Mouse (Mus musculus) T-helper 2 cell (primary cell): ENCODE measurements around the gene Slc25a54.

ENCODE experiments used
- in situ Hi-C: fragments of 300-600 bp; cut with MboI, MseI; formaldehyde crosslinking; loops from one replicate; pipeline ENCODE4 v1.15.1; 2025; ENCODE audit warnings: high pct_unique_total_duplicates

Gene Slc25a54

GRCm38 (mm10) chr3:109124091-109124490, 43.8 kb downstream of the Slc25a54 start:
- in situ Hi-C loops: no loop called here

- in situ Hi-C loops: no loop called here
Observed at GRCm38 (mm10) chr3:109125531-109125930, 45.3 kb downstream of the Slc25a54 start.

GRCm38 (mm10) chr3:109129768-109130167, 49.5 kb downstream of the Slc25a54 start:
- in situ Hi-C loops: no loop called here

- in situ Hi-C loops: no loop called here
Observed at GRCm38 (mm10) chr3:109132966-109133365, 52.7 kb downstream of the Slc25a54 start.

- in situ Hi-C loops: no loop called here
Observed at GRCm38 (mm10) chr3:109134036-109134435, 53.8 kb downstream of the Slc25a54 start.

GRCm38 (mm10) chr3:109135352-109135751, 55.1 kb downstream of the Slc25a54 start:
- in situ Hi-C loops: no loop called here

GRCm38 (mm10) chr3:109152561-109152960, 72.3 kb downstream of the Slc25a54 start:
- in situ Hi-C loops: loop anchor here (5.0 kb wide), 1 partner anchor 345 kb away; no protein-coding TSS in a partner anchor

GRCm38 (mm10) chr3:109153410-109153809, 73.1 kb downstream of the Slc25a54 start:
- in situ Hi-C loops: loop anchor here (5.0 kb wide), 1 partner anchor 344 kb away; no protein-coding TSS in a partner anchor

- in situ Hi-C loops: no loop called here
Observed at GRCm38 (mm10) chr3:109155926-109156669, 75.8 kb downstream of the Slc25a54 start.

GRCm38 (mm10) chr3:109157481-109157880, 77.2 kb downstream of the Slc25a54 start:
- in situ Hi-C loops: no loop called here

GRCm38 (mm10) chr3:109164088-109164487, 83.8 kb downstream of the Slc25a54 start:
- in situ Hi-C loops: no loop called here

- in situ Hi-C loops: loop anchor here (5.0 kb wide), 1 partner anchor 47 kb away; no protein-coding TSS in a partner anchor
Observed at GRCm38 (mm10) chr3:109164644-109165043, 84.4 kb downstream of the Slc25a54 start.

- in situ Hi-C loops: loop anchor here (5.0 kb wide), 1 partner anchor 48 kb away; no protein-coding TSS in a partner anchor
Observed at GRCm38 (mm10) chr3:109165214-109165829, 85.1 kb downstream of the Slc25a54 start.
